Mouse (Mus musculus) neural tube, embryonic 12.5 days (tissue): ENCODE data around the gene Tmem170b. TPM values are rescaled to one million over a fixed set of nuclear protein-coding genes. Genes with fewer than 3 reads are reported as not detected.

Source experiments
- ATAC-seq: fragments of 200-750 bp; cut with Nextera tagmentation; 2 replicates; pipeline ENCODE4 v1.8.0; 2017; ENCODE audit warnings: low read depth, mild to moderate bottlenecking, moderate TSS enrichment, moderate library complexity; ENCODE audit not compliant: low FRiP score
- H3K27ac ChIP-seq: fragments of 300-500 bp; sonication (generic); 2 replicates; pipeline ENCODE4 v1.5.1; 2016
- H3K27me3 ChIP-seq: fragments of 300-500 bp; sonication (generic); replicated peaks from 2 replicates; pipeline ENCODE4 v1.6.1; 2016; ENCODE audit warnings: mild to moderate bottlenecking
- H3K36me3 ChIP-seq: fragments of 300-500 bp; sonication (generic); 2 replicates; pipeline ENCODE4 v1.6.1; 2016; ENCODE audit warnings: mild to moderate bottlenecking
- H3K4me1 ChIP-seq: fragments of 300-500 bp; sonication (generic); 2 replicates; pipeline ENCODE4 v1.6.1; 2016
- H3K4me2 ChIP-seq: fragments of 300-500 bp; sonication (generic); replicated peaks from 2 replicates; pipeline ENCODE4 v1.6.1; 2016; ENCODE audit warnings: mild to moderate bottlenecking
- H3K4me3 ChIP-seq: fragments of 300-500 bp; sonication (generic); 2 replicates; pipeline ENCODE4 v1.5.1; 2016
- H3K9ac ChIP-seq: fragments of 300-500 bp; sonication (generic); 2 replicates; pipeline ENCODE4 v1.6.1; 2016; ENCODE audit warnings: mild to moderate bottlenecking
- H3K9me3 ChIP-seq: fragments of 300-500 bp; sonication (generic); 2 replicates; pipeline ENCODE4 v1.6.1; 2016; ENCODE audit warnings: mild to moderate bottlenecking
- WGBS: fragments of 180-500 bp; shearing (Covaris S2); methylation state at CpG from one replicate; pipeline ENCODE4 v1.1.7; 2016; 5-methylcytosine and 5-hydroxymethylcytosine counted together
- polyA plus RNA-seq: library from polyadenylated mRNA; unstranded; fragments of >200 nt; fragmentation: Nextera tagmentation; extraction: Ambion mirVana; gene quantifications from 2 replicates; pipeline ENCODE4 v1.2.1, GENCODE M21; 2016

Tmem170b gene
- polyA plus RNA-seq, 1 experiment from 2014 or later = 27.4 TPM

- Histone ChIP-seq H3K4me2 (no peak overlapping the region), H3K4me1 (no peaks in the 10 kb centered on the region), H3K9me3 (no peaks in the 10 kb centered on the region), H3K4me3 (no peak overlapping the region), H3K27me3 (no peaks in the 10 kb centered on the region), H3K36me3 (no peaks in the 10 kb centered on the region), H3K27ac (no peak overlapping the region), H3K9ac (no peak overlapping the region)
- no peak for ATAC-seq
- WGBS = 82% methylated on average over 4 of the region's 4 CpGs
Measured at GRCm38 (mm10) chr13:41584896-41585295, 20.8 kb upstream of the Tmem170b start.

- H3K4me2 ChIP-seq = no peak overlapping the region
- WGBS = 73% methylated on average over 2 of the region's 2 CpGs
- no peaks in the 10 kb centered on the region for H3K4me1 ChIP-seq
- H3K9ac ChIP-seq = no peak overlapping the region
- no peak for ATAC-seq
- H3K9me3 ChIP-seq = no peaks in the 10 kb centered on the region
- H3K4me3 ChIP-seq = no peak overlapping the region
- H3K36me3 ChIP-seq = no peaks in the 10 kb centered on the region
- no peak overlapping the region for H3K27ac ChIP-seq
- no peaks in the 10 kb centered on the region for H3K27me3 ChIP-seq
Measured at GRCm38 (mm10) chr13:41596678-41597077, 9.0 kb upstream of the Tmem170b start.

GRCm38 (mm10) chr13:41599977-41600376, 5.7 kb upstream of the Tmem170b start:
- Histone ChIP-seq H3K9ac (no peak overlapping the region), H3K9me3 (no peaks in the 10 kb centered on the region), H3K4me1 (no peaks in the 10 kb centered on the region), H3K27me3 (no peaks in the 10 kb centered on the region), H3K27ac (no peak overlapping the region), H3K36me3 (no peaks in the 10 kb centered on the region), H3K4me2 (no peak overlapping the region), H3K4me3 (no peak overlapping the region)
- ATAC-seq = no peak
- 83% methylated on average over 4 of the region's 4 CpGs for WGBS

GRCm38 (mm10) chr13:41601056-41601455, 4.7 kb upstream of the Tmem170b start:
- H3K4me3 ChIP-seq = no peak overlapping the region
- no peak for ATAC-seq
- no peaks in the 10 kb centered on the region for H3K27me3 ChIP-seq
- no peaks in the 10 kb centered on the region for H3K36me3 ChIP-seq
- no peak overlapping the region for H3K4me2 ChIP-seq
- H3K9me3 ChIP-seq = no peaks in the 10 kb centered on the region
- 86% methylated on average over 3 of the region's 3 CpGs for WGBS
- H3K27ac ChIP-seq = no peak overlapping the region
- no peaks in the 10 kb centered on the region for H3K4me1 ChIP-seq
- H3K9ac ChIP-seq = no peak overlapping the region

- Histone ChIP-seq H3K4me1 (0 out of 2 replicates have a peak, but pooled peaks cover 9% of the 10 kb centered on the region), H3K4me3 (no peak overlapping the region), H3K9ac (no peak overlapping the region), H3K36me3 (no peaks in the 10 kb centered on the region), H3K9me3 (no peaks in the 10 kb centered on the region), H3K4me2 (no peak overlapping the region), H3K27me3 (no peaks in the 10 kb centered on the region), H3K27ac (no peak overlapping the region)
- ATAC-seq = no peak
- WGBS = 77% methylated on average over 5 of the region's 5 CpGs
Measured at GRCm38 (mm10) chr13:41603921-41604466, 1.7 kb upstream of the Tmem170b start.

- Histone ChIP-seq H3K4me3 (peak overlapping the region; percentile 97), H3K9ac (peak overlapping the region; percentile 99), H3K9me3 (no peaks in the 10 kb centered on the region), H3K27ac (peak overlapping the region; percentile 87; the same call in 1 of the 2 replicates), H3K36me3 (no peaks in the 10 kb centered on the region), H3K4me1 (0 out of 2 replicates have a peak, but pooled peaks cover 9% of the 10 kb centered on the region), H3K4me2 (peak overlapping the region; percentile 71), H3K27me3 (no peaks in the 10 kb centered on the region)
- ATAC-seq = peak; percentile 51
- WGBS = 2% methylated on average over 59 of the region's 67 CpGs
Measured at GRCm38 (mm10) chr13:41606081-41607000, 634 bp downstream of the Tmem170b start.

- Histone ChIP-seq H3K4me1 (0 out of 2 replicates have a peak, but pooled peaks cover 9% of the 10 kb centered on the region), H3K9me3 (no peaks in the 10 kb centered on the region), H3K4me3 (no peak overlapping the region), H3K27me3 (no peaks in the 10 kb centered on the region), H3K4me2 (peak overlapping the region; percentile 71), H3K27ac (no peak overlapping the region), H3K9ac (no peak overlapping the region), H3K36me3 (no peaks in the 10 kb centered on the region)
- no peak for ATAC-seq
- 79% methylated on average over 3 of the region's 3 CpGs for WGBS
Measured at GRCm38 (mm10) chr13:41607589-41607988, 1.9 kb downstream of the Tmem170b start.

- Histone ChIP-seq H3K9ac (no peak overlapping the region), H3K9me3 (no peaks in the 10 kb centered on the region), H3K4me3 (no peak overlapping the region), H3K4me2 (no peak overlapping the region; the same call in 1 of the 2 replicates), H3K4me1 (0 out of 2 replicates have a peak, but pooled peaks cover 9% of the 10 kb centered on the region), H3K27ac (no peak overlapping the region), H3K27me3 (no peaks in the 10 kb centered on the region), H3K36me3 (no peaks in the 10 kb centered on the region)
- ATAC-seq = no peak
- 74% methylated on average over 2 of the region's 2 CpGs for WGBS
Measured at GRCm38 (mm10) chr13:41608559-41608958, 2.9 kb downstream of the Tmem170b start.

GRCm38 (mm10) chr13:41611046-41611445, 5.3 kb downstream of the Tmem170b start:
- no peaks in the 10 kb centered on the region for H3K27me3 ChIP-seq
- no peak overlapping the region for H3K4me3 ChIP-seq
- no peak overlapping the region for H3K4me2 ChIP-seq
- no peak for ATAC-seq
- 0 out of 2 replicates have a peak, but pooled peaks cover 9% of the 10 kb centered on the region for H3K4me1 ChIP-seq
- H3K36me3 ChIP-seq = no peaks in the 10 kb centered on the region
- no peak overlapping the region for H3K27ac ChIP-seq
- H3K9me3 ChIP-seq = no peaks in the 10 kb centered on the region
- WGBS = 85% methylated on average over 1 of the region's 1 CpGs
- H3K9ac ChIP-seq = no peak overlapping the region

- no peak for ATAC-seq
- no peaks in the 10 kb centered on the region for H3K36me3 ChIP-seq
- 82% methylated on average over 2 of the region's 2 CpGs for WGBS
Measured at GRCm38 (mm10) chr13:41614539-41614938, 8.8 kb downstream of the Tmem170b start.

GRCm38 (mm10) chr13:41614982-41615381, 9.3 kb downstream of the Tmem170b start:
- H3K27ac ChIP-seq = no peak overlapping the region
- no peak overlapping the region for H3K4me3 ChIP-seq
- 55% methylated on average over 5 of the region's 5 CpGs for WGBS
- H3K9ac ChIP-seq = no peak overlapping the region
- H3K27me3 ChIP-seq = no peaks in the 10 kb centered on the region
- H3K36me3 ChIP-seq = no peaks in the 10 kb centered on the region
- H3K9me3 ChIP-seq = no peaks in the 10 kb centered on the region
- no peaks in the 10 kb centered on the region for H3K4me1 ChIP-seq
- no peak overlapping the region for H3K4me2 ChIP-seq
- ATAC-seq = no peak

More at GRCm38 (mm10) chr13:41614539-41614938, 8.8 kb downstream of the Tmem170b start:
- no peak overlapping the region for H3K27ac ChIP-seq
- H3K4me2 ChIP-seq = no peak overlapping the region
- H3K9ac ChIP-seq = no peak overlapping the region
- H3K4me1 ChIP-seq = no peaks in the 10 kb centered on the region
- no peak overlapping the region for H3K4me3 ChIP-seq
- no peaks in the 10 kb centered on the region for H3K27me3 ChIP-seq
- no peaks in the 10 kb centered on the region for H3K9me3 ChIP-seq

GRCm38 (mm10) chr13:41619470-41619869, 13.8 kb downstream of the Tmem170b start:
- no peak for ATAC-seq
- no peaks in the 10 kb centered on the region for H3K9me3 ChIP-seq
- H3K4me1 ChIP-seq = no peaks in the 10 kb centered on the region
- no peaks in the 10 kb centered on the region for H3K27me3 ChIP-seq
- no peak overlapping the region for H3K9ac ChIP-seq
- no peak overlapping the region for H3K4me2 ChIP-seq
- H3K27ac ChIP-seq = no peak overlapping the region
- 91% methylated on average over 4 of the region's 4 CpGs for WGBS
- H3K36me3 ChIP-seq = no peaks in the 10 kb centered on the region
- no peak overlapping the region for H3K4me3 ChIP-seq
